ENCODE assay signal across 21 mouse cellular contexts in genomic region chr14:28243474-28243873, GRCm38 (mm10).
DNase-seq lines count a peak whose midpoint lies in the region; ATAC-seq and TF ChIP-seq lines count a peak whose summit lies in the region.
"Had no signal": no experiment of that assay in that cellular context is flagged by ENCODE, and none has a peak within 500 bp of the region (broad histone marks: within the 10 kb centered on the region; RNA-seq: fewer than 3 reads in every experiment).

No protein-coding gene starts in this region.

- 76% methylated on average over 4 of the region's 4 CpGs for WGBS in forebrain, embryonic 14.5 days
- WGBS in forebrain, embryonic 10.5 days: 94% methylated on average over 4 of the region's 4 CpGs
- WGBS in hindbrain, postnatal 0 days: 76% methylated on average over 4 of the region's 4 CpGs
- WGBS in hindbrain, embryonic 13.5 days: 94% methylated on average over 4 of the region's 4 CpGs

- no peaks in the 10 kb centered on the region for H3K4me1 ChIP-seq in forebrain, embryonic 14.5 days (ENCODE audit: control insufficient read depth, insufficient read depth, low read length)
- H3K4me1 ChIP-seq in forebrain, embryonic 10.5 days: peaks cover 29% of the 10 kb centered on the region
- no peaks in the 10 kb centered on the region for H3K4me1 ChIP-seq in hindbrain, postnatal 0 days (ENCODE audit: insufficient read depth, low read length)
- no peaks in the 10 kb centered on the region for H3K4me1 ChIP-seq in hindbrain, embryonic 13.5 days (replicated peaks)

- H3K9ac ChIP-seq in forebrain, embryonic 14.5 days (ENCODE audit: low read length): no peak overlapping the region
- H3K9ac ChIP-seq in hindbrain, postnatal 0 days (replicated peaks; ENCODE audit: low read length): no peak overlapping the region
- H3K9ac ChIP-seq in hindbrain, embryonic 13.5 days: no peak overlapping the region
- H3K9ac ChIP-seq: embryonic facial prominence, embryonic 13.5 days; heart, embryonic 15.5 days; hindbrain, embryonic 14.5 days had no signal

- peak; percentile 42 for DNase-seq in forebrain, embryonic 14.5 days (ENCODE audit: low spot score)
- no peak for DNase-seq in forebrain, embryonic 10.5 days (ENCODE audit: extremely low spot score, low spot score)
- DNase-seq in hindbrain, postnatal 0 days (ENCODE audit: low spot score): peak; percentile 19
- DNase-seq in lung, postnatal 10 days: peak; percentile 6
- no peak for DNase-seq in lung, postnatal 4 days
- peak; percentile 62 for DNase-seq in telencephalon, adult 2 months (ENCODE audit: low read depth, low spot score)
- no peak for DNase-seq in cerebellum, adult 11 months
- DNase-seq: adrenal gland, postnatal 14 days; cerebellum, adult 9-10 months; cerebellum, postnatal 25 days; gastrocnemius, postnatal 14 days; heart, adult 2 months; heart, postnatal 14 days had no signal

- no peaks in the 10 kb centered on the region for H3K9me3 ChIP-seq in forebrain, embryonic 14.5 days (replicated peaks; ENCODE audit: control insufficient read depth, low read length)
- no peaks in the 10 kb centered on the region for H3K9me3 ChIP-seq in forebrain, embryonic 10.5 days
- H3K9me3 ChIP-seq in hindbrain, postnatal 0 days (ENCODE audit: low read length): no peaks in the 10 kb centered on the region
- H3K9me3 ChIP-seq in hindbrain, embryonic 13.5 days: no peaks in the 10 kb centered on the region
- H3K9me3 ChIP-seq: embryonic facial prominence, embryonic 13.5 days; heart, embryonic 15.5 days had no signal

- ATAC-seq in forebrain, embryonic 14.5 days: no peak
- ATAC-seq in hindbrain, postnatal 0 days: no peak
- ATAC-seq in hindbrain, embryonic 13.5 days (ENCODE audit: low FRiP score): no peak
- ATAC-seq: activated CD4-positive, CD25-positive, alpha-beta regulatory T cell, adult 4 months; intestine, embryonic 16.5 days; Patski had no signal

- H3K36me3 ChIP-seq in forebrain, embryonic 14.5 days (ENCODE audit: control insufficient read depth, insufficient read depth, low read length): no peaks in the 10 kb centered on the region
- no peaks in the 10 kb centered on the region for H3K36me3 ChIP-seq in forebrain, embryonic 10.5 days (replicated peaks)
- no peaks in the 10 kb centered on the region for H3K36me3 ChIP-seq in hindbrain, postnatal 0 days (ENCODE audit: insufficient read depth, low read length)
- H3K36me3 ChIP-seq in hindbrain, embryonic 13.5 days: no peaks in the 10 kb centered on the region
- H3K36me3 ChIP-seq: embryonic facial prominence, embryonic 13.5 days; heart, embryonic 15.5 days had no signal

- 0 out of 2 replicates have a peak, but pooled peaks cover 3% of the 10 kb centered on the region for H3K27me3 ChIP-seq in forebrain, embryonic 14.5 days (replicated peaks; ENCODE audit: control insufficient read depth, insufficient read depth, low read length)
- H3K27me3 ChIP-seq in forebrain, embryonic 10.5 days (ENCODE audit: poor library complexity, severe bottlenecking): no peaks in the 10 kb centered on the region
- H3K27me3 ChIP-seq in hindbrain, postnatal 0 days (ENCODE audit: insufficient read depth, low read length): no peaks in the 10 kb centered on the region
- no peaks in the 10 kb centered on the region for H3K27me3 ChIP-seq in hindbrain, embryonic 13.5 days
- H3K27me3 ChIP-seq: embryonic facial prominence, embryonic 13.5 days; heart, embryonic 15.5 days; Patski had no signal

- TF ChIP-seq CTCF in hindbrain, postnatal 0 days (IDR thresholded peaks at IDR 0.05; ENCODE audit: low read depth): no peak

- no peak overlapping the region for H3K4me3 ChIP-seq in forebrain, embryonic 14.5 days (ENCODE audit: low read depth, low read length)
- no peak overlapping the region for H3K4me3 ChIP-seq in forebrain, embryonic 10.5 days
- H3K4me3 ChIP-seq in hindbrain, postnatal 0 days (ENCODE audit: low read length): no peak overlapping the region
- no peak overlapping the region for H3K4me3 ChIP-seq in hindbrain, embryonic 13.5 days
- H3K4me3 ChIP-seq: embryonic facial prominence, embryonic 13.5 days; heart, adult 2 months; heart, embryonic 15.5 days had no signal

- H3K4me2 ChIP-seq in forebrain, embryonic 14.5 days (ENCODE audit: low read length): no peak overlapping the region
- no peak overlapping the region for H3K4me2 ChIP-seq in hindbrain, postnatal 0 days (ENCODE audit: low read depth, low read length)
- no peak overlapping the region for H3K4me2 ChIP-seq in hindbrain, embryonic 13.5 days
- H3K4me2 ChIP-seq: embryonic facial prominence, embryonic 13.5 days; heart, embryonic 11.5 days; heart, embryonic 15.5 days; hindbrain, embryonic 14.5 days had no signal

- no peak overlapping the region for H3K27ac ChIP-seq in forebrain, embryonic 14.5 days (ENCODE audit: low read depth, low read length)
- no peak overlapping the region for H3K27ac ChIP-seq in forebrain, embryonic 10.5 days
- no peak overlapping the region for H3K27ac ChIP-seq in hindbrain, postnatal 0 days
- no peak overlapping the region for H3K27ac ChIP-seq in hindbrain, embryonic 13.5 days
- H3K27ac ChIP-seq: embryonic facial prominence, embryonic 13.5 days; heart, adult 2 months; heart, embryonic 15.5 days; hindbrain, embryonic 14.5 days had no signal

Comparison
In these comparisons a context has a peak if more than half of its experiments do, and no peak if none do; other contexts are left out.
1. DNase-seq: peak in forebrain, embryonic 14.5 days (single experiment), hindbrain, postnatal 0 days (single experiment), lung, postnatal 10 days (single experiment) and telencephalon, adult 2 months (single experiment); none in forebrain, embryonic 10.5 days (single experiment), lung, postnatal 4 days (0 of 2) and cerebellum, adult 11 months (single experiment).